Mouse (Mus musculus) left cerebral cortex, postnatal 10 days (tissue): ENCODE measurements around the gene Mtnr1a. TPM values are rescaled to one million over a fixed set of nuclear protein-coding genes. Genes with fewer than 3 reads are reported as not detected.
"Not testable (repeated sequence)": the region's sequence is repeated elsewhere in the genome, so short reads cannot be mapped to it uniquely, and the experiment has no call there.

ENCODE experiments used
- DNase-seq, 2 experiments: peaks; one replicate each; pipeline ENCODE4 v3.0.0; 2021 to 2022; ENCODE audit warnings: low spot score in 2 of 2, mixed read lengths in 1 of 2; ENCODE audit errors: extremely low spot score in 1 of 2
- intact Hi-C: fragments of 180-260 bp; cut with DNase I; formaldehyde crosslinking; loops from one replicate; pipeline ENCODE4 v1.15.1; 2025
- total RNA-seq, 2 experiments: library from RNA; stranded (reverse); gene quantifications; 2 replicates each; pipeline ENCODE4 v1.2.3; 2021

Gene Mtnr1a
- total RNA-seq, result not detected

DNA sequence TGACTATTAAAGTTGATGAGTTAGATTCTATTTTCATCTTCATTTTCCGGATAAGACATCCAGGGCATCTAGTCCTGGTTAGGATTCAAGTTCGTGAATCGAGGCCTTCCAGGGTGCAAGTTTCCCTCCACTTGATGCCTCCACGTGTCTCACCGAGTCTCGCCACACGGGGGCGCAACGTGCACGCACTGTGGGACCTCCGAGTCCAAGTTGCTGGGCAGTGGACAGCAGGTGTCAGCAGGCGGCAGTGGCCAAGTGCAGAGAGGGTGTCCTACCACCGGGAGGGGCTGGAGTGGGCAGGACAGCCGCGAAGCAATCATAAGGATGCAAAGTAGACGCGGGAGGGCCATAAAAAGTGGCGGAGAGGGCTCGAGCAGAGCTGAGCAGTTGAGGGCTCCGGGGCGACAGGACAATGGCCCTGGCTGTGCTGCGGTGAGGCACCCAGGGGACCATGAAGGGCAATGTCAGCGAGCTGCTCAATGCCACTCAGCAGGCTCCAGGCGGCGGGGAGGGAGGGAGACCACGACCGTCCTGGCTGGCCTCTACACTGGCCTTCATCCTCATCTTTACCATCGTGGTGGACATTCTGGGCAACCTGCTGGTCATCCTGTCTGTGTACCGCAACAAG lies at the start of gene Mtnr1a:
Mtnr1a (plus strand) TSS at position 379 of the 628 bp plus-strand sequence.
- intact Hi-C loops, result loop anchor here (2.0 kb wide), 1 partner anchor 168 kb away; no protein-coding TSS in a partner anchor
- DNase-seq, result peak; percentile 86 to 90

GRCm38 (mm10) chr8:45019241-45019640 lies 49.7 kb upstream of the Mtnr1a start:
- intact Hi-C loops, result no loop called here
- DNase-seq, result no peak

GRCm38 (mm10) chr8:45021171-45021570 lies 47.8 kb upstream of the Mtnr1a start:
- DNase-seq, result no peak
- intact Hi-C loops, result loop anchor here (5.0 kb wide), 1 partner anchor 84 kb away; the partner anchor contains the start of gene Fat1

- DNase-seq, result peak; percentile 59 to 67
- intact Hi-C loops, result loop anchor here (5.0 kb wide), 1 partner anchor 85 kb away; the partner anchor contains the start of gene Fat1
Measured at GRCm38 (mm10) chr8:45021911-45022665, 46.8 kb upstream of the Mtnr1a start.

DNA sequence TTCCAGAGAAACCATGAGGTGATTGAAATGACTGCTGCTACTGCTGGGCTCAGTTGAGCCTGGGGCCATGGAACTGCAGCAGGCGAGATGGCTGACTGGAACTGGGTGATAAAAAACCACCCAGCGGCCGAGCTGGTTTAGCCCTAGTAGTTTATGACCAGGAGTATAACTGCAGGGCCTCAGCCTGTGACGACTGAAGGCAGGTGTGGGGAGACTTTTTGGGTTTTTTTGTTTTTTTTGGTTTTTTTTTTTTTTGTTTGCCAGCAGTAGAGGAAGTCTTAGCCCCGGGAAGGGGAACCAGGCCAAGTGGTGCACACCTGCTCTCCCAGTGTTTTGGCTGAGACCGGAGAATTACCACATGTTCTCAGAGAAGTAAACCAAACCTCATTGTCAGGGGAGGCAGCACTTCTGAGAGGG lies 40.8 kb upstream of the Mtnr1a start:
- DNase-seq, result no peak
- intact Hi-C loops, result no loop called here

DNA sequence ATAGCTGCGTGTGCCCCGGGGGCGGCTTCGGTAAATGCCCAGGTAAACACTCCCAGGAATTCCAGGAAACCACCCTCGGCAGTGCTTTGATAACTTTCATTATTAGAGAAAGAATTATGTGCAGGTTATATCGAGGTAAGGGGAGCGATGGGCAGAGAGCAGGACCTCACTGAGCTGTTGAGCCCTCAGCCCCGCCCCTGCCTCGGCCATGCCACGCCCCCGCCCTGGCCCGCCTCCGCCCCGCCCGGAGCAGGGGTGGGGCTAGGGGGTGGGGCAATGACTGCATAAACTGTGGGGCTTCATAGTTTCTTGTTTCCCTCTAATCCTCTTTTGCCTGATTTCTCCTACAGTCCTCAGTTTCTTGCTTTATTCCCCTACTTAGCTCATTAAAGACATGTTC lies 30.6 kb upstream of the Mtnr1a start:
- intact Hi-C loops, result no loop called here
- no peak for DNase-seq

- intact Hi-C loops, result no loop called here
- DNase-seq, result no peak
Measured at GRCm38 (mm10) chr8:45044160-45044559, 24.8 kb upstream of the Mtnr1a start.

GRCm38 (mm10) chr8:45050451-45050850 lies 18.5 kb upstream of the Mtnr1a start:
- no peak for DNase-seq
- intact Hi-C loops, result no loop called here

DNA sequence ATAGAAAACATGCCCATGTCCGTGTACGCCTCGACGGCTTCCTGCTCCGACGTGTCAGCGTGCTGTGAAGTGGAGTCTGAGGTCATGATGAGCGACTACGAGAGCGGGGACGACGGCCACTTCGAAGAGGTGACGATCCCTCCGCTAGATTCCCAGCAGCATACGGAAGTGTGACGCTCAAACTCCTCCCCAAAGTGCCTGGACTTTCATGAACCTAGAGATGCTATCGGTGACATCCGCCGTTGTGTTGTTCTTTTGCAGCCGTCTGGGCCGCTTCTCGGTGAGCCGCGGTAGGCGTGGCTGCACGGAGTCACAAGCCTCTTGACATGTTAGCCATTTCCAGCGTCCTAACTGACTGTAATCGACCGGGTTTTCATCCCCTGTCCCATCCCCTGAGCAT lies 17.7 kb upstream of the Mtnr1a start:
- intact Hi-C loops, result no loop called here

GRCm38 (mm10) chr8:45052205-45052604 lies 16.7 kb upstream of the Mtnr1a start:
- DNase-seq, result no peak
- intact Hi-C loops, result no loop called here

More for the DNA sequence above, 17.7 kb upstream of the Mtnr1a start:
- no peak for DNase-seq

- no peak for DNase-seq
- intact Hi-C loops, result no loop called here
Measured at GRCm38 (mm10) chr8:45052618-45053017, 16.3 kb upstream of the Mtnr1a start.

DNA sequence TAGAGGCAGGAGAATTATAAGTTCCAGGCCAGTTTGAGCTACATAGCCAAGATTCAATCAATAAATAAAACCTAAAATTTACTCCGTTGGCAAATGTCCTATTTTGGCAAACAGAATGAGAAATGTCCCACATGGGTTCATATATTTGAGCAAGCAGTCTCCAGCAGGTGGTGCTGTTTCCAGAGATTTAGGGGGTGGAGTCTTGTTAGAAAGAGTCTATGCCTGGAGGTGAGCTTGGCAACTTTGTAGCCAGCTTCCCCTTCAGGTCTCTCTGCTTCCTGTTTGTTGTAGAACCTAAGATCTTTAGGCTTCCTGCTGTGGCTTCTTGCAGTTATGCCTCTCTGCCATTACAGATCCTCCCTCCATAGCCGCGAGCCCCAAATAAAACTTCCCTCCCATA lies 13.4 kb upstream of the Mtnr1a start:
- intact Hi-C loops, result no loop called here
- no peak for DNase-seq

- intact Hi-C loops, result no loop called here
- DNase-seq, result no peak
Measured at GRCm38 (mm10) chr8:45056810-45057209, 12.1 kb upstream of the Mtnr1a start.

GRCm38 (mm10) chr8:45060083-45060482 lies 8.9 kb upstream of the Mtnr1a start:
- intact Hi-C loops, result no loop called here
- no peak for DNase-seq

- DNase-seq, result no peak
- intact Hi-C loops, result no loop called here
Measured at GRCm38 (mm10) chr8:45062311-45062710, 6.6 kb upstream of the Mtnr1a start.

DNA sequence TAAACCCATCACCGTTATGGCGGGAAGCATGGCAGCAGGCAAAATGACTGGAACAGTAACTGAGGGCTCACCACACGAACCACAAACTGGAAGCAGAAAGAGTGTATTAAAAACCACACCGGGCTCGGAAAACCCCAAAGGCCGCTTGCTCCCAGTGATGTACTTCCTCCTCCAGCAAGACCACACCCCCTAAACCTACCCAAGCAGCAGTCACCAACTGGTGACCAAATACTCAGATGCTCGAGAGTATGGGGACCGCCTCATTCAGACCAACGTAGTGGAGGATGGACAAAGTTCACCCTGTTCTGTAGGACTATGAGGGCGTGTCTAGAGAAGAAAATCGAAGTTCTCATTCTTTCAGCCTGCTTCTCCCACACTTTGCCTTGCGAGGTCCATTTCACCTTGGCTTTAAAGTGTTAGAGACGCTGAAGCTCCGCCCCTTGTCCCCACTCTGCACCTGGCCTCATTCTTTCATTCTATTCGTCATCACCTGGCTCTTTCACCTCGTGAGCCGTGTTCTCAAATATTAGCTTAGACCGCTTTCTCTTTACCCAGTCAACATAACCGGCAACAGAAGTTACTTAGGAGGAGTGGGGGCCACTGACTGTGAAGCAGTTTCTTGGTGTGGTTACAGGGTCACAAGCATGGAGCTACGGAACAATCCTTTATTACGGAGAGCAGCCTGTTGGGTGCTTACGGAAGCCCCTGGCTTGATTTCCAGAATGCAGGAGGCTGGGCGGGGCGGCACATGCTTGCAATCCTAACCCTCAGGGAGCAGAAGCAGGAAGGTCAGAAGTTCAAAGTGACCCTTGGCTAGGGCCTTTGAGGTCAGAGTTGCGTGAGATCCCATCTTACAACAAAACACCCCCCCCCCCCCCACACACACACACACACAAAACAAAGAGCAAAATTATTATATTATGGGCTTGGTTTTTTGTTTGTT lies 5.7 kb upstream of the Mtnr1a start:
- DNase-seq, result no peak
- intact Hi-C loops, result no loop called here

- intact Hi-C loops, result no loop called here
- no peak for DNase-seq
Measured at GRCm38 (mm10) chr8:45064197-45064869, 4.6 kb upstream of the Mtnr1a start.

DNA sequence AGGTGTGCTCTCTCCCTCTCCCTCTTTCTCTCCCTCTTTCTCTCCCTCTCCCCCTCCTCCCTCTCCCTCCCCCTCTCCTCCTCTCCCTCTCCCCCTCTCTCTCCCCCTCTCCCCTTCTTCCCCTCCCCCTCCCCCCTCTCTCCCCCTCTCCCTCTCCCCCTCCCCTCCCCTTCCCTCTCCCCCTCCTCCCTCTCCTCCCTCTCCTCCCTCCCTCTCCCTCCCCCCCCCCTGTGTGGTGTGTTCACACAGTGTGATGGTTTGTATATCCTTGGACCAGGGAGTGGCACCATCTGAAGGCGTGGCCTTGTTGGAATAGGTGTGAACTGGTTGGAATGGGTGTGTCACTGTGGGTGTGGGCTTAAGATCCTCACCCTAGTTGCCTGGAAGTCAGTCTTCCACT lies 3.5 kb upstream of the Mtnr1a start:
- intact Hi-C loops, DNase-seq: not testable (repeated sequence)

- intact Hi-C loops, result no loop called here
Measured at GRCm38 (mm10) chr8:45070949-45071348, 2.0 kb downstream of the Mtnr1a start.

More at GRCm38 (mm10) chr8:45070949-45071348, 2.0 kb downstream of the Mtnr1a start:
- no peak for DNase-seq
